Comparison of ENCODE assay signal across 16 mouse cellular contexts in genomic region chr6:22373476-22373875, GRCm38 (mm10).
"Had no signal": no experiment of that assay in that cellular context is flagged by ENCODE, and none has a peak within 500 bp of the region (broad histone marks: within the 10 kb centered on the region; RNA-seq: fewer than 3 reads in every experiment).

No protein-coding gene starts in this region.

- H3K27me3 ChIP-seq: liver, embryonic 12.5 days; neural tube, embryonic 15.5 days had no signal

- DNase-seq: kidney, adult 8-10 months; kidney, postnatal 25 days; lung, embryonic 14.5 days; lung, postnatal 10 days; lung, postnatal 4 days; midbrain, embryonic 14.5 days; right cerebral cortex, postnatal 14 days; spleen, adult 18-20 months; thymus, adult 18-20 months; thymus, postnatal 14 days had no signal

- H3K4me1 ChIP-seq: limb, embryonic 10.5 days; liver, embryonic 12.5 days; midbrain, embryonic 10.5 days; neural tube, embryonic 15.5 days had no signal

- H3K4me2 ChIP-seq: liver, embryonic 12.5 days; lung, embryonic 14.5 days; neural tube, embryonic 15.5 days had no signal

- H3K27ac ChIP-seq: limb, embryonic 10.5 days; liver, embryonic 12.5 days; midbrain, embryonic 10.5 days; neural tube, embryonic 15.5 days had no signal

- H3K4me3 ChIP-seq: limb, embryonic 10.5 days; liver, embryonic 12.5 days; midbrain, embryonic 10.5 days; myocyte; neural tube, embryonic 15.5 days had no signal

- H3K36me3 ChIP-seq: limb, embryonic 10.5 days; liver, embryonic 12.5 days; midbrain, embryonic 10.5 days; neural tube, embryonic 15.5 days had no signal

- ATAC-seq: intestine, postnatal 0 days; liver, embryonic 12.5 days had no signal

- H3K9ac ChIP-seq: liver, embryonic 12.5 days; lung, embryonic 14.5 days; neural tube, embryonic 15.5 days had no signal

- H3K9me3 ChIP-seq: limb, embryonic 10.5 days; liver, embryonic 12.5 days; midbrain, embryonic 10.5 days; neural tube, embryonic 15.5 days had no signal
